Mouse (Mus musculus) liver, embryonic 14.5 days (tissue): ENCODE data around the gene Hpgds. TPM values are rescaled to one million over a fixed set of nuclear protein-coding genes. Genes with fewer than 3 reads are reported as not detected.
A peak's percentile ranks its signal among the peaks of the same experiment; 100 is the strongest.

Experiments
- ATAC-seq: fragments of 200-750 bp; cut with Nextera tagmentation; 2 replicates; pipeline ENCODE4 v1.8.0; 2017; ENCODE audit warnings: moderate number of reproducible peaks, mild to moderate bottlenecking, moderate library complexity; ENCODE audit not compliant: insufficient read depth
- DNase-seq, 3 experiments: peaks; one replicate each; pipeline ENCODE4 v3.0.0-alpha.2; 2012 to 2013; ENCODE audit warnings: low read depth in 3 of 3, low spot score in 3 of 3
- H3K27ac ChIP-seq: fragments of 300-500 bp; sonication (generic); 2 replicates; pipeline ENCODE4 v1.5.1; 2014; ENCODE audit warnings: moderate library complexity, mild to moderate bottlenecking, control low read depth, inconsistent platforms
- H3K27me3 ChIP-seq: fragments of 300-500 bp; sonication (generic); 2 replicates; pipeline ENCODE4 v1.6.1; 2014; ENCODE audit warnings: mild to moderate bottlenecking, low read length, moderate library complexity; ENCODE audit not compliant: control insufficient read depth, insufficient read depth
- H3K36me3 ChIP-seq: fragments of 300-500 bp; sonication (generic); replicated peaks from 2 replicates; pipeline ENCODE4 v1.6.1; 2014; ENCODE audit warnings: low read depth; ENCODE audit not compliant: control insufficient read depth, insufficient read depth
- H3K4me1 ChIP-seq, 2 experiments: fragments of 200-500 bp in 1 of 2; fragments of 300-500 bp in 1 of 2; sonication (generic) in 1 of 2; replicated peaks; 2 replicates each; pipeline ENCODE4 v1.6.1; 2012 to 2014; ENCODE audit warnings: antibody characterized with exemption in 1 of 2, inconsistent platforms in 1 of 2, low read length in 1 of 2; ENCODE audit not compliant: control insufficient read depth in 2 of 2, insufficient read depth in 2 of 2
- H3K4me2 ChIP-seq: fragments of 300-500 bp; sonication (generic); 2 replicates; pipeline ENCODE4 v1.6.1; 2014; ENCODE audit warnings: low read depth, mild to moderate bottlenecking, control low read depth, moderate library complexity
- H3K4me3 ChIP-seq, 2 experiments: fragments of 200-500 bp in 1 of 2; fragments of 300-500 bp in 1 of 2; sonication (generic) in 1 of 2; 2 replicates each; pipeline ENCODE4 v1.5.1; 2012 to 2014; ENCODE audit warnings: low read depth in 2 of 2, low read length in 2 of 2, mild to moderate bottlenecking in 2 of 2, control low read depth in 1 of 2, inconsistent platforms in 1 of 2, moderate library complexity in 1 of 2; ENCODE audit not compliant: insufficient read depth in 1 of 2
- H3K9ac ChIP-seq: fragments of 300-500 bp; sonication (generic); replicated peaks from 2 replicates; pipeline ENCODE4 v1.6.1; 2014; ENCODE audit warnings: mild to moderate bottlenecking, control low read depth, moderate library complexity
- H3K9me3 ChIP-seq: fragments of 300-500 bp; sonication (generic); 2 replicates; pipeline ENCODE4 v1.6.1; 2016; ENCODE audit warnings: low read length, mixed read lengths; ENCODE audit not compliant: control insufficient read depth
- CTCF ChIP-seq: IDR thresholded peaks from 2 replicates; pipeline ENCODE4 v1.5.1; 2016; ENCODE audit warnings: antibody characterized with exemption, low read depth, control low read depth
- EP300 ChIP-seq: IDR thresholded peaks from 2 replicates; pipeline ENCODE4 v1.6.1; 2016; ENCODE audit warnings: antibody characterized with exemption, low read depth
- WGBS: fragments of 180-500 bp; shearing (Covaris S2); extraction: QIAGEN DNeasy Blood & Tissue Kit; methylation state at CpG from one replicate; pipeline ENCODE4 v1.1.7; 2014; ENCODE audit not compliant: insufficient replicate concordance; 5-methylcytosine and 5-hydroxymethylcytosine counted together
- polyA plus RNA-seq, 2 experiments: library from polyadenylated mRNA; depleted of rRNA in 1 of 2; stranded (reverse) in 1 of 2; unstranded in 1 of 2; fragments of >200 nt; fragmentation: Nextera tagmentation in 1 of 2; extraction: Ambion mirVana in 1 of 2; gene quantifications; 2 replicates each; pipeline versions ENCODE4 v1.2.1 to v1.2.3; 2012 to 2014

Hpgds gene
- polyA plus RNA-seq, 2 experiments, result 1.7 to 4.1 TPM

- no peak for TF ChIP-seq EP300
- TF ChIP-seq CTCF, result no peak
- H3K9ac ChIP-seq, result no peak overlapping the region
- 64% methylated on average over 5 of the region's 5 CpGs for WGBS
- no peak overlapping the region for H3K4me2 ChIP-seq
- no peaks in the 10 kb centered on the region for H3K4me1 ChIP-seq
- ATAC-seq (no peak), DNase-seq (no peak)
- H3K36me3 ChIP-seq, result no peaks in the 10 kb centered on the region
- H3K27ac ChIP-seq, result no peak overlapping the region
- H3K9me3 ChIP-seq, result no peaks in the 10 kb centered on the region
- no peak overlapping the region for H3K4me3 ChIP-seq
- no peaks in the 10 kb centered on the region for H3K27me3 ChIP-seq
Observed at GRCm38 (mm10) chr6:65140082-65140749, 4.5 kb downstream of the Hpgds start.

- Histone ChIP-seq H3K36me3 (no peaks in the 10 kb centered on the region), H3K4me2 (no peak overlapping the region), H3K4me1 (no peaks in the 10 kb centered on the region), H3K27ac (no peak overlapping the region), H3K27me3 (no peaks in the 10 kb centered on the region), H3K4me3 (no peak overlapping the region), H3K9ac (no peak overlapping the region), H3K9me3 (no peaks in the 10 kb centered on the region)
- no peak for ATAC-seq
- TF ChIP-seq EP300, result no peak
- no peak for TF ChIP-seq CTCF
- WGBS, result 68% methylated on average over 1 of the region's 1 CpGs
- DNase-seq, result no peak
Observed at GRCm38 (mm10) chr6:65138243-65138642, 6.5 kb downstream of the Hpgds start.

- DNase-seq, result no peak
- Histone ChIP-seq H3K27me3 (no peaks in the 10 kb centered on the region), H3K4me3 (no peak overlapping the region), H3K4me2 (no peak overlapping the region), H3K27ac (no peak overlapping the region), H3K9ac (no peak overlapping the region), H3K36me3 (no peaks in the 10 kb centered on the region), H3K9me3 (no peaks in the 10 kb centered on the region), H3K4me1 (no peaks in the 10 kb centered on the region)
- TF ChIP-seq CTCF, result no peak
- TF ChIP-seq EP300, result no peak
- no peak for ATAC-seq
- 49% methylated on average over 2 of the region's 2 CpGs for WGBS
Observed at GRCm38 (mm10) chr6:65137802-65138201, 6.9 kb downstream of the Hpgds start.

- Histone ChIP-seq H3K36me3 (no peaks in the 10 kb centered on the region), H3K9ac (no peak overlapping the region), H3K9me3 (no peaks in the 10 kb centered on the region), H3K4me2 (no peak overlapping the region), H3K4me3 (no peak overlapping the region), H3K4me1 (no peaks in the 10 kb centered on the region), H3K27me3 (no peaks in the 10 kb centered on the region), H3K27ac (no peak overlapping the region)
- 65% methylated on average over 6 of the region's 6 CpGs for WGBS
- no peak for DNase-seq
- ATAC-seq, result no peak
- TF ChIP-seq CTCF (no peak), EP300 (no peak)
Observed at GRCm38 (mm10) chr6:65132376-65132775, 12.3 kb downstream of the Hpgds start.

GRCm38 (mm10) chr6:65126074-65126726 lies 18.5 kb downstream of the Hpgds start:
- WGBS, result 28% methylated on average over 2 of the region's 2 CpGs
- TF ChIP-seq EP300 (no peak), CTCF (peak; percentile 66)
- no peak overlapping the region for H3K4me3 ChIP-seq
- no peaks in the 10 kb centered on the region for H3K27me3 ChIP-seq
- DNase-seq (no peak), ATAC-seq (no peak)
- H3K27ac ChIP-seq, result no peak overlapping the region
- H3K36me3 ChIP-seq, result no peaks in the 10 kb centered on the region
- no peak overlapping the region for H3K4me2 ChIP-seq
- no peaks in the 10 kb centered on the region for H3K9me3 ChIP-seq
- H3K9ac ChIP-seq, result no peak overlapping the region
- no peaks in the 10 kb centered on the region for H3K4me1 ChIP-seq
